Mouse (Mus musculus) frontal cortex, adult 2 months (tissue): Measurements from ENCODE around the gene Gm43951. TPM values are rescaled to one million over a fixed set of nuclear protein-coding genes. Genes with fewer than 3 reads are reported as not detected.

ENCODE experiments used
- polyA plus RNA-seq: library from polyadenylated mRNA; depleted of rRNA; stranded (reverse); fragments of >200 nt; gene quantifications from 2 replicates; pipeline ENCODE4 v1.2.3, GENCODE M21; 2012; rRNA removed

Gm43951 gene
- polyA plus RNA-seq, 1 experiment = 8.1 TPM

Other genes starting within 250 kb of the Gm43951 start
- gene Aipl1, start 169.3 kb downstream of the Gm43951 start, polyA plus RNA-seq = 0.36 and 0.38 TPM in 2 replicates
- gene Pimreg, start 164.8 kb downstream of the Gm43951 start, polyA plus RNA-seq = 0.60 and 0.78 TPM in 2 replicates
- 102 and 104 TPM in 2 replicates for gene Pitpnm3, start 71.1 kb downstream of the Gm43951 start, polyA plus RNA-seq
- gene 4933427D14Rik, start 619 bp upstream of the Gm43951 start, polyA plus RNA-seq = 33.4 and 34.1 TPM in 2 replicates
- gene Txndc17, start 707 bp upstream of the Gm43951 start, polyA plus RNA-seq = 64.0 and 64.6 TPM in 2 replicates
- 27.1 and 28.9 TPM in 2 replicates for gene Med31, start 8.8 kb upstream of the Gm43951 start, polyA plus RNA-seq
- 12.8 and 15.5 TPM in 2 replicates for gene Slc13a5, start 60.4 kb upstream of the Gm43951 start, polyA plus RNA-seq
- gene Xaf1, start 94.8 kb upstream of the Gm43951 start, polyA plus RNA-seq = 11.4 and 12.2 TPM in 2 replicates
- gene Fbxo39, start 107.6 kb upstream of the Gm43951 start, polyA plus RNA-seq = 0.06 TPM in 1 of 2 replicates, not detected in the other
- gene Tekt1, start 155.6 kb upstream of the Gm43951 start, polyA plus RNA-seq = 1.9 and 2.1 TPM in 2 replicates
- 2.8 and 3.2 TPM in 2 replicates for gene Smtnl2, start 204.9 kb upstream of the Gm43951 start, polyA plus RNA-seq
- gene Ggt6, start 228.7 kb upstream of the Gm43951 start, polyA plus RNA-seq = 0.15 and 0.22 TPM in 2 replicates
- gene Mybbp1a, start 234.5 kb upstream of the Gm43951 start, polyA plus RNA-seq = 55.3 and 61.4 TPM in 2 replicates